Mouse (Mus musculus): ENCODE data around the gene Mid1. TPM values are rescaled to one million over a fixed set of nuclear protein-coding genes. Genes with fewer than 3 reads are reported as not detected.
A peak's percentile ranks its signal among the peaks of the same experiment; 100 is the strongest.
"Not testable (repeated sequence)": the region's sequence is repeated elsewhere in the genome, so short reads cannot be mapped to it uniquely, and the experiment has no call there.

Gene Mid1
- polyA plus RNA-seq, 1 experiment from 2014 or later, result 6.1 TPM

DNA sequence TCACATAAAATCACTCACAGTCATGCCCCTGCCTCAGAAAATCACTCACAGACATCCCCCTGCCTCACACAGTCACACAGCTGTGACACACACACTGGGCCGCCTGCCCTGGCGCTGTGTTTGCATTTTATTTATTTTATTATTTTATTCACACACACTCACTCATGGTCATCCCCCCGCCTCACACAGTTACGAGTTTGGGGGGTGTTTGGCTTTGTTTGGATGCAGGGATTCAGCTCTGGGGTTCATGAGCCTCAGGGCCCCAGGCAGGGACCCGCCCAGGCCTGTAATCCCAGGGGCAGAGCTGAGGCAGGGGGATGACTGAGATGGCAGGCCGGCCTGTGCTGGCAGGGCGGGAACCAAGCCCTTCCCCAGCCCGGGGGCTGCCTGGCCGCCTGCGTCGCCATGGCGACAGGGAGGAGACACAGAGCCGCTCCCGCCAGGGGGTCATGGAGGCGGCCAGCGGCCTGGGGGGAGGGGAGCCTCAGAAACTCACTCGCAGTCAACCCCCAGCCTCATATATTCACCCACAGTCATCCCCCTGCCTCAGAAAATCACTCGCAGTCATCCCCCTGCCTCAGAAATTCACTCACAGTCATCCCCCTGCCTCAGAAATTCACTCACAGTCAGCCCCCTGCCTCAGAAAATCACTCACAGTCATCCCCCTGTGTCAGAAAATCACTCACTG lies 317.7 kb downstream of the Mid1 start:
- 41% methylated on average over 9 of the region's 18 CpGs for WGBS
- not testable (repeated sequence) for H3K27ac ChIP-seq; ATAC-seq (ENCODE audit: low FRiP score); H3K4me2 ChIP-seq (replicated peaks); H3K4me1 ChIP-seq (replicated peaks; ENCODE audit: control insufficient read depth, insufficient read depth, low read length); H3K36me3 ChIP-seq (replicated peaks; ENCODE audit: control insufficient read depth, insufficient read depth); DNase-seq (ENCODE audit: low spot score); H3K27me3 ChIP-seq (ENCODE audit: control insufficient read depth, insufficient read depth, low read length); H3K9ac ChIP-seq; H3K4me3 ChIP-seq (replicated peaks; ENCODE audit: low read length)
- H3K9me3 ChIP-seq (ENCODE audit: control insufficient read depth, low read length), result peaks cover 19% of the 10 kb centered on the region; the same call in 1 of the 2 replicates

- H3K27me3 ChIP-seq (ENCODE audit: control insufficient read depth, insufficient read depth, low read length); H3K36me3 ChIP-seq (replicated peaks; ENCODE audit: control insufficient read depth, insufficient read depth); H3K9ac ChIP-seq; DNase-seq (ENCODE audit: low spot score); H3K27ac ChIP-seq; H3K4me2 ChIP-seq (replicated peaks); H3K4me3 ChIP-seq (replicated peaks; ENCODE audit: low read length); H3K4me1 ChIP-seq (replicated peaks; ENCODE audit: control insufficient read depth, insufficient read depth, low read length); ATAC-seq (ENCODE audit: low FRiP score): not testable (repeated sequence)
- 27% methylated on average over 1 of the region's 1 CpGs for WGBS
- peaks cover 26% of the 10 kb centered on the region for H3K9me3 ChIP-seq (ENCODE audit: control insufficient read depth, low read length)
Measured at GRCm38 (mm10) chrX:170003536-170003935, 318.5 kb downstream of the Mid1 start.

- 52% methylated on average over 2 of the region's 2 CpGs for WGBS
Measured at GRCm38 (mm10) chrX:170004236-170004635, 319.2 kb downstream of the Mid1 start.

DNA sequence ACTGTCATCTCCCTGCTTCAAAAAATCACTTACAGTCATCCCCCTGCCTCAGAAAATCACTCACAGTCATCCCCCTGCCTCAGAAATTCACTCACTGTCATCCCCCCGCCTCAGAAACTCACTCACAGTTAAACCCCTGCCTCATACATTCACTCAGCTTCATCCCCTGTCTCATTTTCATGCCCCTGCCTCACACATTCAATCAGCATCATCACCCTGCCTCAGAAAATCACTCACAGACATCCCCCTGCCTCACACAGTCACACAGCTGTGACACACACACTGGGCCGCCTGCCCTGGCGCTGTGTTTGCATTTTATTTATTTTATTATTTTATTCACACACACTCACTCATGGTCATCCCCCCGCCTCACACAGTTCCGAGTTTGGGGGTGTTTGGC lies 319.8 kb downstream of the Mid1 start:
- 38% methylated on average over 5 of the region's 5 CpGs for WGBS

More at GRCm38 (mm10) chrX:170004236-170004635, 319.2 kb downstream of the Mid1 start:
- not testable (repeated sequence) for H3K36me3 ChIP-seq (replicated peaks; ENCODE audit: control insufficient read depth, insufficient read depth); H3K4me3 ChIP-seq (replicated peaks; ENCODE audit: low read length); H3K4me2 ChIP-seq (replicated peaks); H3K4me1 ChIP-seq (replicated peaks; ENCODE audit: control insufficient read depth, insufficient read depth, low read length); H3K9ac ChIP-seq; DNase-seq (ENCODE audit: low spot score); H3K27ac ChIP-seq; H3K27me3 ChIP-seq (ENCODE audit: control insufficient read depth, insufficient read depth, low read length); ATAC-seq (ENCODE audit: low FRiP score)
- H3K9me3 ChIP-seq (ENCODE audit: control insufficient read depth, low read length), result peaks cover 32% of the 10 kb centered on the region

DNA sequence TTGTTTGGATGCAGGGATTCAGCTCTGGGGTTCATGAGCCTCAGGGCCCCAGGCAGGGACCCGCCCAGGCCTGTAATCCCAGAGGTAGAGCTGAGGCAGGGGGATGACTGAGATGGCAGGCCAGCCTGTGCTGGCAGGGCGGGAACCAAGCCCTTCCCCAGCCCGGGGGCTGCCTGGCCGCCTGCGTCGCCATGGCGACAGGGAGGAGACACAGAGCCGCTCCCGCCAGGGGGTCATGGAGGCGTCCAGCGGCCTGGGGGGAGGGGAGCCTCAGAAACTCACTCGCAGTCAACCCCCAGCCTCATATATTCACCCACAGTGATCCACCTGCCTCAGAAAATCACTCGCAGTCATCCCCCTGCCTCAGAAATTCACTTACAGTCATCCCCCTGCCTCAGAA lies 320.2 kb downstream of the Mid1 start:
- not testable (repeated sequence) for DNase-seq (ENCODE audit: low spot score); H3K27me3 ChIP-seq (ENCODE audit: control insufficient read depth, insufficient read depth, low read length); ATAC-seq (ENCODE audit: low FRiP score); H3K27ac ChIP-seq; H3K9ac ChIP-seq; H3K4me1 ChIP-seq (replicated peaks; ENCODE audit: control insufficient read depth, insufficient read depth, low read length); H3K4me3 ChIP-seq (replicated peaks; ENCODE audit: low read length); H3K4me2 ChIP-seq (replicated peaks); H3K36me3 ChIP-seq (replicated peaks; ENCODE audit: control insufficient read depth, insufficient read depth)
- peaks cover 33% of the 10 kb centered on the region for H3K9me3 ChIP-seq (ENCODE audit: control insufficient read depth, low read length)
- WGBS, result 25% methylated on average over 13 of the region's 13 CpGs

More for the DNA sequence above, 319.8 kb downstream of the Mid1 start:
- not testable (repeated sequence) for H3K4me2 ChIP-seq (replicated peaks); ATAC-seq (ENCODE audit: low FRiP score); H3K36me3 ChIP-seq (replicated peaks; ENCODE audit: control insufficient read depth, insufficient read depth); H3K4me1 ChIP-seq (replicated peaks; ENCODE audit: control insufficient read depth, insufficient read depth, low read length); H3K27me3 ChIP-seq (ENCODE audit: control insufficient read depth, insufficient read depth, low read length); DNase-seq (ENCODE audit: low spot score); H3K9ac ChIP-seq; H3K27ac ChIP-seq; H3K4me3 ChIP-seq (replicated peaks; ENCODE audit: low read length)
- peaks cover 32% of the 10 kb centered on the region for H3K9me3 ChIP-seq (ENCODE audit: control insufficient read depth, low read length)

DNA sequence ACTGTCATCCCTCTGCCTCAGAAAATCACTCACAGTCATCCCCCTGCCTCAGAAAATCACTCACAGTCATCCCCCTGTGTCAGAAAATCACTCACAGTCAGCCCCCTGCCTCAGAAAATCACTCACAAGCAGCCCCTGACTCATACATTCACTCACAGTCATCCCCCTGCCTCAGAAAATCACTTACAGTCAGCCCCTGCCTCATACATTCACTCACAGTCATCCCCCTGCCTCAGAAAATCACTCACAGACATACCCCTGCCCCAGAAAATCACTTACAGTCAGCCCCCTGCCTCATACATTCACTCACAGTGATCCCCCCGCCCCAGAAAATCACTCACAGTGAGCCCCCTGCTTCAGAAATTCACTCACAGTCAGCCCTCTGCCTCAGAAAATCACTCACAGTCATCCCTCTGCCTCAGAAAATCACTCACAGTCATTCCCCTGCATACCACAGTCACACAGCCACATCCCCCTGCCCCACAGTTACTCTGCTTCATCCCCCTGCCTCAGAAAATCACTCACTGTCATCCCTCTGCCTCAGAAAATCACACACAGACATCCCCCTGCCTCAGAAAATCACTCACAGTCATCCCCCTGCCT lies 320.8 kb downstream of the Mid1 start:
- H3K27ac ChIP-seq; H3K36me3 ChIP-seq (replicated peaks; ENCODE audit: control insufficient read depth, insufficient read depth); ATAC-seq (ENCODE audit: low FRiP score); H3K4me3 ChIP-seq (replicated peaks; ENCODE audit: low read length); DNase-seq (ENCODE audit: low spot score); H3K4me2 ChIP-seq (replicated peaks); H3K4me1 ChIP-seq (replicated peaks; ENCODE audit: control insufficient read depth, insufficient read depth, low read length); H3K9ac ChIP-seq; H3K27me3 ChIP-seq (ENCODE audit: control insufficient read depth, insufficient read depth, low read length): not testable (repeated sequence)
- WGBS, result 45% methylated on average over 1 of the region's 1 CpGs
- H3K9me3 ChIP-seq (ENCODE audit: control insufficient read depth, low read length), result peaks cover 38% of the 10 kb centered on the region

DNA sequence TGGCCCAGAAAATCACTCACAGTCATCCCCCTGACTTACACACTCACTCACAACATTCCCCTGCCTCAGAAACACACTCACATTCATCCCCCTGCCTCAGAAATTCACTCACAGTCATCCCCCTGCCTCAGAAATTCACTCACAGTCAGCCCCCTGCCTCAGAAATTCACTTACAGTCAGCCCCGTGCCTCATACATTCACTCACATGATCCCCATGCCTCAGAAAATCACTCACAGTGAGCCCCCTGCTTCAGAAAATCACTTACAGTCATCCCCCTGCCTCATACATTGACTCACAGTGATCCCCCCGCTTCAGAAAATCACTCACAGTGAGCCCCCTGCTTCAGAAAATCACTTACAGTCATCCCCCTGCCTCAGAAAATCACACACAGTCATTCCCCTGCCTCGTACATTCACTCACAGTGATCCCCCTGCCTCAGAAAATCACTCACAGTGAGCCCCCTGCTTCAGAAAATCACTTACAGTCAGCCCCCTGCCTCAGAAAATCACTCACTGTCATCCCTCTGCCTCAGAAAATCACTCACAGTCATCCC lies 321.8 kb downstream of the Mid1 start:
- peaks cover 13% of the 10 kb centered on the region for H3K36me3 ChIP-seq (replicated peaks; ENCODE audit: control insufficient read depth, insufficient read depth)
- not testable (repeated sequence) for H3K9ac ChIP-seq; H3K4me3 ChIP-seq (replicated peaks; ENCODE audit: low read length); H3K4me1 ChIP-seq (replicated peaks; ENCODE audit: control insufficient read depth, insufficient read depth, low read length); H3K27ac ChIP-seq; ATAC-seq (ENCODE audit: low FRiP score); H3K27me3 ChIP-seq (ENCODE audit: control insufficient read depth, insufficient read depth, low read length); H3K4me2 ChIP-seq (replicated peaks)
- DNase-seq (ENCODE audit: low spot score), result peak; percentile 23
- H3K9me3 ChIP-seq (ENCODE audit: control insufficient read depth, low read length), result peaks cover 45% of the 10 kb centered on the region
- 51% methylated on average over 3 of the region's 3 CpGs for WGBS

- H3K4me2 ChIP-seq (replicated peaks); H3K4me3 ChIP-seq (replicated peaks; ENCODE audit: low read length); ATAC-seq (ENCODE audit: low FRiP score); H3K9ac ChIP-seq; H3K27ac ChIP-seq; H3K27me3 ChIP-seq (ENCODE audit: control insufficient read depth, insufficient read depth, low read length); H3K4me1 ChIP-seq (replicated peaks; ENCODE audit: control insufficient read depth, insufficient read depth, low read length); DNase-seq (ENCODE audit: low spot score): not testable (repeated sequence)
- H3K36me3 ChIP-seq (replicated peaks; ENCODE audit: control insufficient read depth, insufficient read depth), result peaks cover 13% of the 10 kb centered on the region
- peaks cover 45% of the 10 kb centered on the region for H3K9me3 ChIP-seq (ENCODE audit: control insufficient read depth, low read length)
- 55% methylated on average over 2 of the region's 2 CpGs for WGBS
Measured at GRCm38 (mm10) chrX:170007375-170008178, 322.6 kb downstream of the Mid1 start.

DNA sequence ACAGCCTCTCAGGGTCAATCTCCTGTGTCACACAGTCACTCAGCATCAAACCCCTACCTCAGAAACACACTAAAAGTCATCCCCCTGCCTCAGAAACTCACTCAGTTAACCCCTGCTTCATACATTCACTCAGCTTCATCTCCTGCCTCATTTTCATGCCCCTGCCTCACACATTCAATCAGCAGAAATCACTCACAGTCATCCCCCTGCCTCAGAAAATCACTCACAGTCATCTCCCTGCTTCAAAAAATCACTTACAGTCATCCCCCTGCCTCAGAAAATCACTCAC lies 323.1 kb downstream of the Mid1 start:
- H3K27ac ChIP-seq; H3K4me1 ChIP-seq (replicated peaks; ENCODE audit: control insufficient read depth, insufficient read depth, low read length); H3K4me3 ChIP-seq (replicated peaks; ENCODE audit: low read length); ATAC-seq (ENCODE audit: low FRiP score); DNase-seq (ENCODE audit: low spot score); H3K27me3 ChIP-seq (ENCODE audit: control insufficient read depth, insufficient read depth, low read length); H3K4me2 ChIP-seq (replicated peaks); H3K9ac ChIP-seq: not testable (repeated sequence)
- peaks cover 18% of the 10 kb centered on the region for H3K36me3 ChIP-seq (replicated peaks; ENCODE audit: control insufficient read depth, insufficient read depth)
- peaks cover 45% of the 10 kb centered on the region for H3K9me3 ChIP-seq (ENCODE audit: control insufficient read depth, low read length)

All from hindbrain, embryonic 14.5 days (tissue).